Mouse (Mus musculus): ENCODE results near the gene Ppy. TPM values are rescaled to one million over a fixed set of nuclear protein-coding genes. Genes with fewer than 3 reads are reported as not detected.
A peak's percentile ranks its signal among the peaks of the same experiment; 100 is the strongest.

Ppy gene
- polyA plus RNA-seq, 1 experiment from 2014 or later: 5.4 TPM

GRCm38 (mm10) chr11:102087081-102087751, 13.9 kb downstream of the Ppy start:
- TF ChIP-seq EP300 (optimal IDR thresholded peaks at IDR 0.05) (no peak), CTCF (IDR thresholded peaks at IDR 0.05; ENCODE audit: low read depth) (peak; percentile 0; the same call in 1 of the 2 replicates)
- DNase-seq (ENCODE audit: low spot score): peak; percentile 89
- Histone ChIP-seq H3K4me2 (replicated peaks; ENCODE audit: low read depth) (peak overlapping the region; percentile 96), H3K27me3 (ENCODE audit: control insufficient read depth, insufficient read depth, low read length) (no peaks in the 10 kb centered on the region), H3K4me3 (ENCODE audit: low read depth, low read length) (peak overlapping the region; percentile 61), H3K36me3 (ENCODE audit: control insufficient read depth, insufficient read depth, low read length) (no peaks in the 10 kb centered on the region), H3K4me1 (replicated peaks; ENCODE audit: control insufficient read depth, insufficient read depth) (no peaks in the 10 kb centered on the region), H3K27ac (replicated peaks) (peak overlapping the region; percentile 75), H3K9me3 (ENCODE audit: control insufficient read depth, low read length) (no peaks in the 10 kb centered on the region), H3K9ac (ENCODE audit: low read length) (peak overlapping the region; percentile 53)
- peak; percentile 61 for ATAC-seq (ENCODE audit: low FRiP score, low TSS enrichment)
- WGBS: 1% methylated on average over 36 of the region's 39 CpGs

GRCm38 (mm10) chr11:102086331-102086730, 14.8 kb downstream of the Ppy start:
- Histone ChIP-seq H3K4me2 (replicated peaks; ENCODE audit: low read depth) (no peak overlapping the region), H3K27ac (replicated peaks) (no peak overlapping the region), H3K4me1 (replicated peaks; ENCODE audit: control insufficient read depth, insufficient read depth) (no peaks in the 10 kb centered on the region), H3K36me3 (ENCODE audit: control insufficient read depth, insufficient read depth, low read length) (no peaks in the 10 kb centered on the region), H3K27me3 (ENCODE audit: control insufficient read depth, insufficient read depth, low read length) (no peaks in the 10 kb centered on the region), H3K4me3 (ENCODE audit: low read depth, low read length) (no peak overlapping the region), H3K9ac (ENCODE audit: low read length) (no peak overlapping the region), H3K9me3 (ENCODE audit: control insufficient read depth, low read length) (no peaks in the 10 kb centered on the region)
- no peak for TF ChIP-seq EP300 (optimal IDR thresholded peaks at IDR 0.05)
- TF ChIP-seq CTCF (IDR thresholded peaks at IDR 0.05; ENCODE audit: low read depth): peak; percentile 46
- no peak for ATAC-seq (ENCODE audit: low FRiP score, low TSS enrichment)
- DNase-seq (ENCODE audit: low spot score): no peak
- WGBS: 18% methylated on average over 3 of the region's 3 CpGs

- 63% methylated on average over 7 of the region's 7 CpGs for WGBS
- H3K4me2 ChIP-seq (replicated peaks; ENCODE audit: low read depth): no peak overlapping the region
- H3K27ac ChIP-seq (replicated peaks): no peak overlapping the region
- H3K9me3 ChIP-seq (ENCODE audit: control insufficient read depth, low read length): no peaks in the 10 kb centered on the region
- ATAC-seq (ENCODE audit: low FRiP score, low TSS enrichment) (no peak), DNase-seq (ENCODE audit: low spot score) (no peak)
- TF ChIP-seq EP300 (optimal IDR thresholded peaks at IDR 0.05) (no peak), CTCF (IDR thresholded peaks at IDR 0.05; ENCODE audit: low read depth) (no peak)
- H3K27me3 ChIP-seq (ENCODE audit: control insufficient read depth, insufficient read depth, low read length): no peaks in the 10 kb centered on the region
- H3K4me3 ChIP-seq (ENCODE audit: low read depth, low read length): no peak overlapping the region
- H3K4me1 ChIP-seq (replicated peaks; ENCODE audit: control insufficient read depth, insufficient read depth): no peaks in the 10 kb centered on the region
- no peaks in the 10 kb centered on the region for H3K36me3 ChIP-seq (ENCODE audit: control insufficient read depth, insufficient read depth, low read length)
- no peak overlapping the region for H3K9ac ChIP-seq (ENCODE audit: low read length)
Observed at GRCm38 (mm10) chr11:102084159-102084558, 17.0 kb downstream of the Ppy start.

- H3K27me3 ChIP-seq (ENCODE audit: control insufficient read depth, insufficient read depth, low read length): no peaks in the 10 kb centered on the region
- no peak for ATAC-seq (ENCODE audit: low FRiP score, low TSS enrichment)
- H3K4me1 ChIP-seq (replicated peaks; ENCODE audit: control insufficient read depth, insufficient read depth): no peaks in the 10 kb centered on the region
- no peak for DNase-seq (ENCODE audit: low spot score)
- no peak overlapping the region for H3K27ac ChIP-seq (replicated peaks)
- no peak overlapping the region for H3K9ac ChIP-seq (ENCODE audit: low read length)
- H3K36me3 ChIP-seq (ENCODE audit: control insufficient read depth, insufficient read depth, low read length): no peaks in the 10 kb centered on the region
- 57% methylated on average over 4 of the region's 4 CpGs for WGBS
- no peak overlapping the region for H3K4me2 ChIP-seq (replicated peaks; ENCODE audit: low read depth)
- H3K9me3 ChIP-seq (ENCODE audit: control insufficient read depth, low read length): no peaks in the 10 kb centered on the region
- no peak overlapping the region for H3K4me3 ChIP-seq (ENCODE audit: low read depth, low read length)
- TF ChIP-seq EP300 (optimal IDR thresholded peaks at IDR 0.05) (no peak), CTCF (IDR thresholded peaks at IDR 0.05; ENCODE audit: low read depth) (no peak)
Observed at GRCm38 (mm10) chr11:102083193-102083592, 17.9 kb downstream of the Ppy start.

- DNase-seq (ENCODE audit: low spot score) (peak; percentile 81), ATAC-seq (ENCODE audit: low FRiP score, low TSS enrichment) (peak; percentile 72; the same call in 1 of the 2 replicates)
- Histone ChIP-seq H3K27ac (replicated peaks) (no peak overlapping the region), H3K27me3 (ENCODE audit: control insufficient read depth, insufficient read depth, low read length) (no peaks in the 10 kb centered on the region), H3K4me2 (replicated peaks; ENCODE audit: low read depth) (peak overlapping the region; percentile 62), H3K36me3 (ENCODE audit: control insufficient read depth, insufficient read depth, low read length) (no peaks in the 10 kb centered on the region), H3K9ac (ENCODE audit: low read length) (peak overlapping the region; percentile 50), H3K4me1 (replicated peaks; ENCODE audit: control insufficient read depth, insufficient read depth) (no peaks in the 10 kb centered on the region), H3K4me3 (ENCODE audit: low read depth, low read length) (peak overlapping the region; percentile 31), H3K9me3 (ENCODE audit: control insufficient read depth, low read length) (no peaks in the 10 kb centered on the region)
- TF ChIP-seq CTCF (IDR thresholded peaks at IDR 0.05; ENCODE audit: low read depth) (no peak; the same call in 1 of the 2 replicates), EP300 (optimal IDR thresholded peaks at IDR 0.05) (no peak)
- WGBS: 1% methylated on average over 17 of the region's 18 CpGs
Observed at GRCm38 (mm10) chr11:102082322-102082721, 18.8 kb downstream of the Ppy start.

GRCm38 (mm10) chr11:102073722-102074121, 27.4 kb downstream of the Ppy start:
- ATAC-seq (ENCODE audit: low FRiP score, low TSS enrichment) (no peak), DNase-seq (ENCODE audit: low spot score) (no peak)
- H3K4me3 ChIP-seq (ENCODE audit: low read depth, low read length): no peak overlapping the region
- no peak overlapping the region for H3K9ac ChIP-seq (ENCODE audit: low read length)
- no peak overlapping the region for H3K4me2 ChIP-seq (replicated peaks; ENCODE audit: low read depth)
- H3K9me3 ChIP-seq (ENCODE audit: control insufficient read depth, low read length): no peaks in the 10 kb centered on the region
- WGBS: 81% methylated on average over 14 of the region's 14 CpGs
- H3K27me3 ChIP-seq (ENCODE audit: control insufficient read depth, insufficient read depth, low read length): no peaks in the 10 kb centered on the region
- no peaks in the 10 kb centered on the region for H3K4me1 ChIP-seq (replicated peaks; ENCODE audit: control insufficient read depth, insufficient read depth)
- no peaks in the 10 kb centered on the region; the same call in 1 of the 2 replicates for H3K36me3 ChIP-seq (ENCODE audit: control insufficient read depth, insufficient read depth, low read length)
- no peak overlapping the region for H3K27ac ChIP-seq (replicated peaks)
- TF ChIP-seq CTCF (IDR thresholded peaks at IDR 0.05; ENCODE audit: low read depth) (no peak), EP300 (optimal IDR thresholded peaks at IDR 0.05) (no peak)
